Mouse (Mus musculus) brain, embryonic 14.5 days (tissue): ENCODE results near the gene Ubr2.

Experiments
- CTCF ChIP-seq: fragments of 200-500 bp; IDR thresholded peaks from 2 replicates; pipeline ENCODE4 v1.5.1; 2012; ENCODE audit warnings: inconsistent platforms, mild to moderate bottlenecking, moderate library complexity, borderline replicate concordance; ENCODE audit not compliant: insufficient read depth, insufficient read length; ENCODE audit errors: extremely low read depth
- POLR2A ChIP-seq: fragments of 200-500 bp; IDR thresholded peaks from 2 replicates; pipeline ENCODE4 v1.6.1; 2012; ENCODE audit warnings: mild to moderate bottlenecking, inconsistent platforms, borderline replicate concordance; ENCODE audit not compliant: poor library complexity, insufficient read depth, insufficient read length, severe bottlenecking; ENCODE audit errors: extremely low read depth

DNA sequence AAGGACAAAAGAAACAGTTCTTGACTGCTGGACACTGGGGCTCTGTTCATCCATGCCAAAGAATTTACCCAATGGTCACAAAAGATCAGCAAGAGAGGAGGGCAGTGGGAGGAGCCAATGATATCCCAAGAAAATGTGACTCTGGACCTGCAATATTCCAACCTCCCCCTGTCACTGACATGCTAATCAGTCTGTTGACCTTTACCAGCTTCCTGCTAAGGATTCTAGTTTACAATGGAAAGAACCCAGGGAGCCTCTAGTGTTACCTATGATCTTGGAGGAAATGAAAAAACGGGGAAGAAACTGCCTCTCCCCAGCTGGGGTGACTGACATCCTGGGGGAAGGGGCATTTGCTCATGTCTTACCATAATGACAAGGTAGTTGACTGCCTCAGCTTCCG is 109.4 kb downstream of the Ubr2 start:
- no peak for TF ChIP-seq CTCF
- TF ChIP-seq POLR2A: no peak
